Mouse (Mus musculus): ENCODE data around the gene Noct.
"Not testable (repeated sequence)": the region's sequence is repeated elsewhere in the genome, so short reads cannot be mapped to it uniquely, and the experiment has no call there.

Gene Noct

GRCm38 (mm10) chr3:51224363-51225225 lies at the start of gene Noct:
Noct (plus strand) TSS chr3:51224447.
- no peak for DNase-seq (ENCODE audit: extremely low read depth, low read depth, low spot score)

GRCm38 (mm10) chr3:51178158-51178557 lies 46.1 kb upstream of the Noct start:
- no peak for DNase-seq (ENCODE audit: extremely low read depth, low read depth, low spot score)

- DNase-seq (ENCODE audit: extremely low read depth, low read depth, low spot score) = no peak
Measured at GRCm38 (mm10) chr3:51179460-51180146, 44.6 kb upstream of the Noct start.

GRCm38 (mm10) chr3:51180341-51180940 lies 43.8 kb upstream of the Noct start:
- no peak for DNase-seq (ENCODE audit: extremely low read depth, low read depth, low spot score)

- no peak for DNase-seq (ENCODE audit: extremely low read depth, low read depth, low spot score)
Measured at GRCm38 (mm10) chr3:51182455-51182854, 41.8 kb upstream of the Noct start.

- not testable (repeated sequence) for DNase-seq (ENCODE audit: extremely low read depth, low read depth, low spot score)
Measured at GRCm38 (mm10) chr3:51183508-51183907, 40.7 kb upstream of the Noct start.

- DNase-seq (ENCODE audit: extremely low read depth, low read depth, low spot score) = not testable (repeated sequence)
Measured at GRCm38 (mm10) chr3:51183967-51184366, 40.3 kb upstream of the Noct start.

GRCm38 (mm10) chr3:51184715-51185114 lies 39.5 kb upstream of the Noct start:
- no peak for DNase-seq (ENCODE audit: extremely low read depth, low read depth, low spot score)

GRCm38 (mm10) chr3:51185406-51185805 lies 38.8 kb upstream of the Noct start:
- no peak for DNase-seq (ENCODE audit: extremely low read depth, low read depth, low spot score)

GRCm38 (mm10) chr3:51194075-51194474 lies 30.2 kb upstream of the Noct start:
- no peak for DNase-seq (ENCODE audit: extremely low read depth, low read depth, low spot score)

- no peak for DNase-seq (ENCODE audit: extremely low read depth, low read depth, low spot score)
Measured at GRCm38 (mm10) chr3:51195321-51195720, 28.9 kb upstream of the Noct start.

GRCm38 (mm10) chr3:51195736-51196135 lies 28.5 kb upstream of the Noct start:
- DNase-seq (ENCODE audit: extremely low read depth, low read depth, low spot score) = no peak

GRCm38 (mm10) chr3:51196724-51197111 lies 27.5 kb upstream of the Noct start:
- DNase-seq (ENCODE audit: extremely low read depth, low read depth, low spot score) = no peak

- DNase-seq (ENCODE audit: extremely low read depth, low read depth, low spot score) = no peak
Measured at GRCm38 (mm10) chr3:51197112-51197731, 27.0 kb upstream of the Noct start.

- DNase-seq (ENCODE audit: extremely low read depth, low read depth, low spot score) = no peak
Measured at GRCm38 (mm10) chr3:51198291-51198690, 26.0 kb upstream of the Noct start.

- no peak for DNase-seq (ENCODE audit: extremely low read depth, low read depth, low spot score)
Measured at GRCm38 (mm10) chr3:51199130-51199529, 25.1 kb upstream of the Noct start.

GRCm38 (mm10) chr3:51200311-51200710 lies 23.9 kb upstream of the Noct start:
- DNase-seq (ENCODE audit: extremely low read depth, low read depth, low spot score) = no peak

GRCm38 (mm10) chr3:51200894-51201293 lies 23.4 kb upstream of the Noct start:
- no peak for DNase-seq (ENCODE audit: extremely low read depth, low read depth, low spot score)

- no peak for DNase-seq (ENCODE audit: extremely low read depth, low read depth, low spot score)
Measured at GRCm38 (mm10) chr3:51201986-51202385, 22.3 kb upstream of the Noct start.

- DNase-seq (ENCODE audit: extremely low read depth, low read depth, low spot score) = no peak
Measured at GRCm38 (mm10) chr3:51202491-51202987, 21.7 kb upstream of the Noct start.

GRCm38 (mm10) chr3:51203906-51204305 lies 20.3 kb upstream of the Noct start:
- no peak for DNase-seq (ENCODE audit: extremely low read depth, low read depth, low spot score)
